Mouse (Mus musculus): ENCODE measurements around the gene Zan. TPM values are rescaled to one million over a fixed set of nuclear protein-coding genes. Genes with fewer than 3 reads are reported as not detected.

The Zan gene
- not detected for total RNA-seq (2022)

DNA sequence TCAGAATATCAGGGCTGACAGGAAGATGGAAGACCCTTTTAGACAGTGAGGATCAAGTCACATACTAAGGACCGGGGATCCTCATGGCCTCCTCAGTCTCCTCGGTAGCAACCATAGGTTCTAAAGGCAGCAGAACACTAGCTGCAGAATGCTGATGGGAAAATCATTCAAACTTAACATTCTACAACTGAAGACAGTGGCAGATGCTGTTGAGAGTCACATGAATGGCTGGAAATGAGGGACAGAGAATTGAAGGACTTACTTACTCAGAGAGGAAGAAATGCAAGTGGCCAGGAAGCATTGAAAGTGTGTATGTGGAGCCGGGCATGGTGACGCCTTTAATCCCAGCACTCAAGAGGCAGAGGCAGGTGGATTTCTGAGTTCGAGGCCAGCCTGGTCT lies at the start of gene Zan:
Gene Zan, minus strand, starts transcription at position 101 of the 400 bp plus-strand sequence.
- no peak for DNase-seq (ENCODE audit: low spot score)

GRCm38 (mm10) chr5:137526192-137526936 lies 49.5 kb upstream of the Zan start:
- DNase-seq (ENCODE audit: low spot score), result no peak

DNA sequence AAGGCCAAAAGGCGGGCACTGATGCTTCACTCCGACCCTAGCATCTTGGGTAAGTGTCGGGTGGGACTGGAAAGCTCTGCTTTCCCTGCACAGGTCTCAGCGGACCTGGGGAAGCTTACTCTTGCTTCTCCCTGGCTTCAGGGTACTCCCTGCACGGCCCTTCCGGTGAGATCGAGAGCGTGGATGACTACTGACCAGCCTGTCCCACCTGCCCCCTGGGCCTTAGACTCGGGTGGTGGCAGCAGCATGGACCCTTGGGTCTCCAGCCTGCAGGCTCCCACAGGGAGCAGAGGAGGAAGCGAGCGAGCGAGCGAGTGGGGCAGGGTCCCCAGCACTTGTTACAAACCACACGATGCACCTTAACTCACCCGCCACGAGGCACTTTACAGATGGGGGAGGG lies 48.6 kb upstream of the Zan start:
- DNase-seq (ENCODE audit: low spot score), result no peak

DNA sequence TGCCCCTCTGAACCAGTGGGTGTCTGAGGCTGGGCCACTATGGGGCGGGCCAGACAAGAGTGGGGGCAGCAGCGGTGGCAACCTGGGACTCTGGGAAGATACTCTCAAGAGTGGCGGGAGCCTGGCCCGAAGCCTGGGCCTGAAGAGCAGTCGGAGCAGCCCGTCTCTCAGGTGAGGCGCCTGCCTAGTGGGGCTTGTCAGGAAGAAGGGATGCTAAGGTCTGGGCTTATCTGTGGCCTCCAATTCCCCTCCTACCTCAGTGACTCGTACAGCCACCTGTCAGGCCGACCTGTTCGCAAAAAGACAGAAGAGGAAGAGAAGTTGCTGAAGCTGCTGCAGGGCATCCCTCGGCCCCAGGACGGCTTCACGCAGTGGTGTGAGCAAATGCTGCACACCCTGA lies 47.8 kb upstream of the Zan start:
- DNase-seq (ENCODE audit: low spot score), result no peak

- DNase-seq (ENCODE audit: low spot score), result no peak
These were observed 47.3 kb upstream of the Zan start for GRCm38 (mm10) chr5:137524251-137524515.

- no peak for DNase-seq (ENCODE audit: low spot score)
These were observed 46.8 kb upstream of the Zan start for GRCm38 (mm10) chr5:137523396-137524250.

- DNase-seq (ENCODE audit: low spot score), result no peak
These were observed 45.8 kb upstream of the Zan start for GRCm38 (mm10) chr5:137522711-137523110.

GRCm38 (mm10) chr5:137521861-137522260 lies 45.0 kb upstream of the Zan start:
- no peak for DNase-seq (ENCODE audit: low spot score)

GRCm38 (mm10) chr5:137519691-137520550 lies 43.1 kb upstream of the Zan start:
- no peak for DNase-seq (ENCODE audit: low spot score)

GRCm38 (mm10) chr5:137518436-137518835 lies 41.6 kb upstream of the Zan start, which contains the start of gene Gigyf1:
Gigyf1 (plus strand) TSS chr5:137518548.
- no peak for DNase-seq (ENCODE audit: low spot score)

- DNase-seq (ENCODE audit: low spot score), result no peak
These were observed 37.9 kb upstream of the Zan start for GRCm38 (mm10) chr5:137514811-137515210.

DNA sequence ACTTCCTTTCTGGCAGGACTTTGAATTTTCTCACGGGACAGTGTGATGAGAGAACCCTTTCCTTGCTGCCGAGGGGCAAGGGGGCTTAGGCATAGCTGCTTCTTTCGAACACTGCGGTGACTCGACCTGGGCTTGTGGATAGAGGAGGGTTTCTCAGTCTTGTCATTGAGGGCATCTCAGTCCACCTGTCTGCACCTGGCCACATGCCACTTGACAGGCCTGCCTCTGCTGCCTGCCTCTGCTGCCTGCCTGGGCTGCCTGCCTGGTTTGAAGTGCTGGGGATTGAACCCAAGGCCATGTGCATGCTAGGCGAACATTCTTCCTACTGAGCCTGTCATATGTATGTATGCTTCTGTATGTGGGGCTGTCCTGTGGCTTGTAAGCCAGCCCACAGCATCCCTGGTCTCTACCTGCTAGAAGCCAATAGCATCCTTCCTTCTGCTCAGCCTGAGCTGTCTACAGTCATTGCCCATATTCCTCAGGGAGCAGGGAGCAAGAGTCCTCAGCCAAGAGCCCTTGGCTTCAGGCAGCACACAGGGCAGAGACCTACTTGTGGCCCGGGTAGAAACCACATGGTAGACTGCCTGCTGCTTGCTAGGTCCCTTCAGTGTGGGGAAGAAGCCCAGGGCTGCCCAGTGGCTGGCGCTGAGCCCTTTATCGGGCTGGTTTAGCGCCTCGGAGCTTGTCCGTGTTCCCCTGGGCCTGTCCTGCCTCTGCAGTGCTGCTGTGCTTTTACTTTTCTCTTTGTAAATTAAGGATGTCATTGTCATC lies 37.3 kb upstream of the Zan start:
- no peak for DNase-seq (ENCODE audit: low spot score)

DNA sequence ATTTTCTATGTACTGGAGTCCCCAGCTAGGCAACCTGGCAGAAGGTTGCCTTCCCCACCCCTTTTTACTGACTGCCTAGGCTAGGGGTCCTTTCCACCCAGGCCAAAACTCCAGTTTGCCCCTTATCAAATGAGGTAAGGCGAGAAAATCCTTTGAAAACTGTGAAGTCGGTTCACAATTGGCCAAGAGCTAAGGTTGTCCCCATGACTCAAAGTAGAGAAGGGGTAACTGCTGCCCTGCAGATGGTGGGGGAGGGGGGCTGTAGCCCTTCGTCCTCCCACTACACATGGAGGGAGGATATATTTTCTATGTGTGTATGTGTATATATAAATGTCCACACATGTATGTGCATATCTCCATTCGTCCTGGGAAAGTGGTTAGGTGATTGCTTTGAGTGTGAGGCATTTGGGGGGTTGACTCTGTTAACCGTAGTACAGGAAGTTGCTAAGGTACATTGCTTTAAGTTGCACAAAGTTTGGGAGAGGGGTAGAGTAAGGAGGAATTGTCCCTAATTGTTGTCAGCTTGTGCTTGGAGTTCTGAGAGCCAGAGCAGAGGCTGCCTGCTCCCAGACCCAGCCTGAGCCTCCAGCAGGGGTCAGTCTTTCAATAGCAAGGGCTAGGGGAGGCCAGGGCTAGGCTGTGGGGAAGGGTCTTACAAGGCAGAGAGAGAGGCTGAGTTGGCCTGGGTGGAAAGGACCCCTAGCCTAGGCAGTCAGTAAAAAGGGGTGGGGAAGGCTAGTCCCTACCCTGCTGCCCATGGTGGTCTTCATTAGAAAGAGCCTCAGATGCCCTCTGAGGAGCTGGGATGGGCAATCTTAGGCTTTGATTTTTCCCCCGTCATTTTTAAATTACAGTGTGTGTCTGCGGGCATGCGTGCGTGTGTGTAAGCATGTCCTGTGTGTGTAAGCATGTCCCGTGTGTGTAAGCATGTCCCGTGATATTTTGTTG lies 36.3 kb upstream of the Zan start:
- DNase-seq (ENCODE audit: low spot score), result no peak

GRCm38 (mm10) chr5:137511706-137512105 lies 34.8 kb upstream of the Zan start:
- DNase-seq (ENCODE audit: low spot score), result no peak

GRCm38 (mm10) chr5:137510573-137511390 lies 33.9 kb upstream of the Zan start:
- no peak for DNase-seq (ENCODE audit: low spot score)

DNA sequence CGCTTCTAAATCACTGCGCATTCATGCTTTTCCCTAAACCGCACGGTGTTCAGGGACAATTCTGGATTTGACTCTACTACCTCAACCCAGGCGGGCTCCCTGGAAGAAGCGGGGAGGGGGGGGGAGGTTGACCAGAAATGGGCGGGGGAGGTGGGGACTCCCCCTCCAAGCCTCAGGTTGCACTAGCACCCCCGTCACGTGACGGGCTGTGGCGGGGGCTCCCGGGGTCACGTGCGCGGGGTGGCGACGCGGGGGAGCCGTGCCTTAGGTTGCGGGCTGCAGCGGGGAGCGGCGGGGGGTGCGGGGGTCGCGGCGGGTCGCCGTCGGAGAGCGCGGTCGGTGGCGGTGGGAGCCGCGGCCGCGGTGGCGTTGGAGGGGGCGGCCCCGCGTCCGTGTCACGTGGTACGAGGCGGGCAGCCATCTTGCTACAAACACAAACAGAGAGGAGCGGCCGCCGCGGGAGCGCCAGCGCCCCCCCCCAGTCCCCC lies 33.2 kb upstream of the Zan start:
- peak; percentile 62 for DNase-seq (ENCODE audit: low spot score)

- no peak for DNase-seq (ENCODE audit: low spot score)
These were observed 27.2 kb upstream of the Zan start for GRCm38 (mm10) chr5:137504041-137504440.

GRCm38 (mm10) chr5:137502667-137503110 lies 25.8 kb upstream of the Zan start:
- DNase-seq (ENCODE audit: low spot score), result peak; percentile 77

All from heart, adult 8-10 months (tissue).